Mouse (Mus musculus) erythroid progenitor cell, adult 5-6 weeks (primary cell): ENCODE results near the gene Prkch. TPM values are rescaled to one million over a fixed set of nuclear protein-coding genes. Genes with fewer than 3 reads are reported as not detected.

Experiments
- ATAC-seq: replicated peaks from 2 replicates; pipeline ENCODE4 v1.8.0; 2016; ENCODE audit warnings: moderate number of reproducible peaks, mild to moderate bottlenecking, moderate TSS enrichment, inconsistent platforms; ENCODE audit not compliant: poor library complexity, low FRiP score, severe bottlenecking
- total RNA-seq, 2 experiments: library from RNA; stranded (forward) in 1 of 2; stranded (reverse) in 1 of 2; fragments of 150-400 nt in 1 of 2; fragments of 186-747, 209-891 nt in 1 of 2; gene quantifications; 2 replicates each; pipeline versions ENCODE4 v1.2.3 to v1.2.4; 2015 to 2017; ENCODE audit warnings: low replicate concordance in 2 of 2

Prkch gene
- total RNA-seq, 2 experiments from 2014 or later: 3.4 to 5.0 TPM

- ATAC-seq: no peak
These were observed 228.7 kb downstream of the Prkch start for GRCm38 (mm10) chr12:73813016-73813900.

- no peak for ATAC-seq
These were observed 229.6 kb downstream of the Prkch start for GRCm38 (mm10) chr12:73814056-73814735.

- no peak for ATAC-seq
These were observed 230.3 kb downstream of the Prkch start for GRCm38 (mm10) chr12:73814897-73815296.

GRCm38 (mm10) chr12:73815463-73815862 lies 230.9 kb downstream of the Prkch start:
- no peak for ATAC-seq

- no peak for ATAC-seq
These were observed 231.3 kb downstream of the Prkch start for GRCm38 (mm10) chr12:73815892-73816291.

- no peak for ATAC-seq
These were observed 232.3 kb downstream of the Prkch start for GRCm38 (mm10) chr12:73816866-73817265.

GRCm38 (mm10) chr12:73818801-73819200 lies 234.2 kb downstream of the Prkch start:
- no peak for ATAC-seq

GRCm38 (mm10) chr12:73821176-73821575 lies 236.6 kb downstream of the Prkch start:
- ATAC-seq: no peak

GRCm38 (mm10) chr12:73822331-73822730 lies 237.7 kb downstream of the Prkch start:
- ATAC-seq: no peak

GRCm38 (mm10) chr12:73824828-73825227 lies 240.2 kb downstream of the Prkch start:
- ATAC-seq: no peak

Other genes starting within 250 kb of the Prkch start
- not detected in 2 replicates for gene Tmem30b, start 38.4 kb upstream of the Prkch start, total RNA-seq (2015; ENCODE audit: low replicate concordance)
- 0.51 TPM in 1 of 2 replicates, not detected in the other for gene Tmem30b, start 38.4 kb upstream of the Prkch start, total RNA-seq (2017; ENCODE audit: low replicate concordance)